Mouse (Mus musculus) neural tube, postnatal 0 days (tissue): Measurements from ENCODE around the gene Clec4a4. TPM values are rescaled to one million over a fixed set of nuclear protein-coding genes. Genes with fewer than 3 reads are reported as not detected.

Experiments used
- polyA plus RNA-seq: library from polyadenylated mRNA; unstranded; fragments of >200 nt; fragmentation: Nextera tagmentation; extraction: Ambion mirVana; gene quantifications from 2 replicates; pipeline ENCODE4 v1.2.1, GENCODE M21; 2015

Clec4a4 gene
- not detected in 2 replicates for polyA plus RNA-seq

DNA sequence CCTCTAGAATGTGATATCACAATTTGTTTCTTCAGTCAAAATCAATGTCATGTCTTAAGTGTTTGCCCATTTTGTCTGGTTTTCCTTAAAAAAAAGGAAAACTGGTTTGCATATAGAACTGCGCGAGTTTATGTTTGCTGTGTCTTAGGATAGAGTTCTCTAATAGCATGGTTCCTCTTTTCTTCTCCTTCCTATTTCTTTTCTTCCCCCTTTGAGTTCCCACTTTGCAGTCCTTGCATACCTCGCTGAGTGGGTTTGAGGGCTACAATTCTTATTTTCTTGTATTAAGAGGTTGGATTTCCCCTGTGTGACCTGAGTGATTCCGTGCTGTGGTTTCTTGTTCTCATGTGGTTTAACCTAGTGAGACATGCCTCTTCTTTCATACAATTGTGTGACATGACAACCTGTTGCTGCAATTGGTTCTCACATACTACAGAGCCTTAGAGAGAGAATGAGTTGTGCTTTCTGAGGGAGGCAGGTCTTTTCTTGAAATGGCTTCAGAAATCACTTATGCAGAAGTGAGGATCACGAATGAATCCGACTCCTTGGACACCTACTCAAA lies at the start of gene Clec4a4:
Clec4a4 (plus strand) TSS at position 492 of the 562 bp plus-strand sequence.

DNA sequence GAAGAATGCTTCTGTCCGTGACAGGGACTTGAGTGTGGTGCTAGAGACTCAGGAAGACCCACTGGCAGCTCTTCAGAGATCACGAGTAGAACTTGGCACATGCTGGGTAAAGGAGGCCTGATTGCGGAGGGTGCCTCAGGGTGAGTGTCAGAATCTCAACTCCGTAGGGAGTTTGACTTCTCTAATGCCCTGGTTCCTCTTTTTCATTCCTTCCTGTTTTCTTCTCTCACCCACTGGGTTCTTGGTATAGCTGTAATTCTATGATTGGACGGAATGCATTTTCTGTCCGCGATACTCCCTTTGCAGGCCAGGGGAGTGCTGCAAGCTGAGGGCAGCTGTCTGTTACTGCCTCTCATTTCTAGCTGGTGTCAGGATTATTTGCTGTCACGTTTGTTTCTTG lies 37.8 kb upstream of the Clec4a4 start, which contains the start of gene Clec4a3:
Clec4a3 (plus strand) TSS at position 115 of the 400 bp plus-strand sequence.

DNA sequence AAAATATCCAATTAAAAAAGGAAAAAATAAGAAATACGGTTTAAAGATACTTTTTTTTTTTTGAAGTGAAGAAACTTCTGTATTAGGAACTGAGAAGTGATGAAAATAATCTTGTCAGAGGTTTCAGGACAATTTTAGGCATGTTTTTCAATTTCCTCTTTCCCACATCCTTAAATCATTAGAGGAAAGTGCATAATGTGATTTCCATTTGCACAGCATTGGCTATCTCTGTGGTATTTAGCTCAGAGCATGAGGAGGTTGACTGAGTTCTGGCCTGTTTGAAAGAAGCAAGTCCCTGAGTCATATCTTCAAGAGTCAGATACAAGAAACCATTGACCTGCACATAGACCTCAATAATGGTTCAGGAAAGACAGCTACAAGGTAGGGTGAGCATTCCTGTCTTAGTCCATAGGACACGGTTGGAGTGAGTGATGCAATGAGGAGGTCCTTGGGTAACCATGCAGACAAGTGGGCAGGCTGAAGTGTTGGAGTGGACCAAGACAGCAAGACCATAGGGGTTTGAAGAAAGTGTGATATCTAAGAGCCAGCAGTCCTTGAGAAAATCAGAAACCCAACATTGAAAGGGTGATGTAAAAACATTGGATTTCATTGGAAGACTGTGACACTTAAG lies 59.7 kb downstream of the Clec4a4 start, which contains the start of gene Clec4b1:
Clec4b1 (plus strand) TSS at position 221 of the 631 bp plus-strand sequence.

Other genes with a start within 250 kb of the Clec4a4 start
- 51.8 and 54.6 TPM in 2 replicates for gene Slc2a3, start 188.7 kb upstream of the Clec4a4 start, polyA plus RNA-seq
- gene Foxj2, start 170.5 kb upstream of the Clec4a4 start, polyA plus RNA-seq, result 6.9 and 7.6 TPM in 2 replicates
- 2.1 and 3.2 TPM in 2 replicates for gene C3ar1, start 134.2 kb upstream of the Clec4a4 start, polyA plus RNA-seq
- 158 and 165 TPM in 2 replicates for gene Necap1, start 115.9 kb upstream of the Clec4a4 start, polyA plus RNA-seq
- gene Clec4a1, start 68.5 kb upstream of the Clec4a4 start, polyA plus RNA-seq, result 1.9 and 2.3 TPM in 2 replicates
- 1.8 TPM in 2 replicates for gene Clec4a3, start 37.9 kb upstream of the Clec4a4 start, polyA plus RNA-seq
- not detected in 2 replicates for gene Clec4b1, start 59.6 kb downstream of the Clec4a4 start, polyA plus RNA-seq
- gene Clec4a2, start 116.1 kb downstream of the Clec4a4 start, polyA plus RNA-seq, result 3.2 and 4.2 TPM in 2 replicates
- gene Clec4b2, start 182.5 kb downstream of the Clec4a4 start, polyA plus RNA-seq, result not detected in 2 replicates
- 1.2 and 2.6 TPM in 2 replicates for gene Clec4n, start 239.5 kb downstream of the Clec4a4 start, polyA plus RNA-seq